Mouse (Mus musculus): Measurements from ENCODE around the gene Defa33.
"Not testable (repeated sequence)": the region's sequence is repeated elsewhere in the genome, so short reads cannot be mapped to it uniquely, and the experiment has no call there.

The Defa33 gene

GRCm38 (mm10) chr8:21391511-21391910 lies at the start of gene Defa33:
Gene Defa33, plus strand, starts transcription at chr8:21391811.
- DNase-seq, result not testable (repeated sequence)

GRCm38 (mm10) chr8:21378215-21378614 lies 13.4 kb upstream of the Defa33 start, which contains the start of gene Defa2:
Gene Defa2, plus strand, starts transcription at chr8:21378515.
- DNase-seq, result not testable (repeated sequence)

GRCm38 (mm10) chr8:21427111-21427510 lies 35.5 kb downstream of the Defa33 start, which contains the start of gene Defa36:
Gene Defa36, plus strand, starts transcription at chr8:21427411.
- not testable (repeated sequence) for DNase-seq

Data from thymus, postnatal 14 days (tissue).